Mouse (Mus musculus): ENCODE measurements around the gene Gm36028.

- TF ChIP-seq CTCF (IDR thresholded peaks at IDR 0.05; ENCODE audit: low read depth, low read length) = no peak
- TF ChIP-seq POLR2A (IDR thresholded peaks at IDR 0.05; ENCODE audit: insufficient read depth, low read length) = no peak
- no peak for TF ChIP-seq EP300 (IDR thresholded peaks at IDR 0.05; ENCODE audit: insufficient read depth, low read depth, low read length)
These were observed 3.5 kb downstream of the Gm36028 start for GRCm38 (mm10) chr16:37857495-37857894.

Data from ES-Bruce4 (cell line).